Mouse (Mus musculus): Measurements from ENCODE around the gene Ugt1a2. TPM values are rescaled to one million over a fixed set of nuclear protein-coding genes. Genes with fewer than 3 reads are reported as not detected.
"Not testable (repeated sequence)": the region's sequence is repeated elsewhere in the genome, so short reads cannot be mapped to it uniquely, and the experiment has no call there.

The Ugt1a2 gene
- polyA plus RNA-seq (2015; fragmentation: Nextera tagmentation; extraction: Ambion mirVana): 0.25 and 0.43 TPM in 2 replicates

GRCm38 (mm10) chr1:88200456-88200855 lies at the start of gene Ugt1a2:
TSS of gene Ugt1a2 (plus strand) at chr1:88200601.
- Histone ChIP-seq H3K4me3 (replicated peaks; ENCODE audit: low read length) (no peak within 1 kb of the TSS), H3K36me3 (ENCODE audit: control insufficient read depth, insufficient read depth, low read length) (no peaks in the 10 kb centered on the region), H3K4me2 (ENCODE audit: low read depth, low read length) (no peak within 1 kb of the TSS), H3K9me3 (replicated peaks; ENCODE audit: control insufficient read depth, low read length) (no peaks in the 10 kb centered on the region), H3K9ac (ENCODE audit: low read length) (no peak within 1 kb of the TSS), H3K4me1 (ENCODE audit: control insufficient read depth, insufficient read depth, low read length) (peaks cover 6% of the 10 kb centered on the region; the same call in 1 of the 2 replicates), H3K27me3 (ENCODE audit: control insufficient read depth, insufficient read depth, low read length) (no peaks in the 10 kb centered on the region), H3K27ac (ENCODE audit: low read length) (no peak within 1 kb of the TSS)
- ATAC-seq (ENCODE audit: insufficient read depth, low FRiP score): no peak
- 73% methylated on average over 7 of the region's 7 CpGs for WGBS

DNA sequence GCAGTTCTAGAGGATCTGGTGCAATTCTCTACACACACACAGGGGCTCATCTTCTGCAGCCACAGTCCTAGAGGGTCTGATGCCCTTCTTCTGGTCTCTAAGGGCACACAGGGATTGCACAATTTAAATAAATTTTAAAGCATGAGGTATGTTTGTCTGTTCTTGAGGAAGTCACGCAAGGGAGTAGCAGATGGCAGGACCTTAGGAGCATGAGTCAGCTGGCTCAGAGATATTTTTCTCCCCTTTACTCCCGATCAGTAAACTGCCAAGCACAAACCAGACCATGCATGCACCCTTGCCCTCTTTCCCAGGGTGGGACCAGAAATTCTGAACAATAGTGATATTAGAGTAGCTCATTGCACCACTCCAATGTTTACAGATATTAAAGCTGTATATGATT lies 42.0 kb upstream of the Ugt1a2 start:
- H3K36me3 ChIP-seq (ENCODE audit: control insufficient read depth, insufficient read depth, low read length): no peaks in the 10 kb centered on the region
- no peak overlapping the region for H3K27ac ChIP-seq (ENCODE audit: low read length)
- H3K4me2 ChIP-seq (ENCODE audit: low read depth, low read length): no peak overlapping the region
- ATAC-seq (ENCODE audit: insufficient read depth, low FRiP score): no peak
- no peaks in the 10 kb centered on the region for H3K27me3 ChIP-seq (ENCODE audit: control insufficient read depth, insufficient read depth, low read length)
- H3K9ac ChIP-seq (ENCODE audit: low read length): no peak overlapping the region
- no peak overlapping the region for H3K4me3 ChIP-seq (replicated peaks; ENCODE audit: low read length)
- H3K9me3 ChIP-seq (replicated peaks; ENCODE audit: control insufficient read depth, low read length): no peaks in the 10 kb centered on the region
- no peaks in the 10 kb centered on the region for H3K4me1 ChIP-seq (ENCODE audit: control insufficient read depth, insufficient read depth, low read length)
- WGBS: 51% methylated on average over 2 of the region's 2 CpGs

GRCm38 (mm10) chr1:88165711-88166110 lies 34.7 kb upstream of the Ugt1a2 start, which contains the start of gene Ugt1a5:
TSS of gene Ugt1a5 (plus strand) at chr1:88166012.
- Histone ChIP-seq H3K4me3 (replicated peaks; ENCODE audit: low read length) (no peak within 1 kb of the TSS), H3K27ac (ENCODE audit: low read length) (no peak within 1 kb of the TSS), H3K4me2 (ENCODE audit: low read depth, low read length) (no peak within 1 kb of the TSS), H3K9ac (ENCODE audit: low read length) (no peak within 1 kb of the TSS), H3K9me3 (replicated peaks; ENCODE audit: control insufficient read depth, low read length) (no peaks in the 10 kb centered on the region; the same call in 1 of the 2 replicates), H3K27me3 (ENCODE audit: control insufficient read depth, insufficient read depth, low read length) (no peaks in the 10 kb centered on the region), H3K4me1 (ENCODE audit: control insufficient read depth, insufficient read depth, low read length) (no peaks in the 10 kb centered on the region), H3K36me3 (ENCODE audit: control insufficient read depth, insufficient read depth, low read length) (no peaks in the 10 kb centered on the region)
- WGBS: 75% methylated on average over 5 of the region's 5 CpGs
- no peak for ATAC-seq (ENCODE audit: insufficient read depth, low FRiP score)

DNA sequence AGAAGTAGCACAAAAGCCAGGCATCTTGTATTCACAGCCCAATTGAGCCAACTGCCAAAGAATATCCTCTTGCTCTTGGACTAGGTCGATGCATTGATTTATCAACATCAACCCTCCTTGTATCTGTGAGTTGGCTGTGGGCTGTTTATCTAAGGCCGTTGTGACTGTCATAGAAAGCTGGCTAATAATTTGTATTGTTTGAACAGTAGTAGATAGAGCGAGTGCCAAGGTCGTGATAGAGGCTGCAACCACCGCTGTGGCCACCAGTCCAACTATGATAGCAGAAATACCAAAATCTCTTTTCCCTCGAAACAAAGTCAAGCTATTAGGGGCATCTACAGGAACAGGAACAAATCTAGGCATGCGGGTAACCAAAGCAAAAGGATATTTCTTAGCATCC lies 28.2 kb upstream of the Ugt1a2 start:
- H3K9ac ChIP-seq (ENCODE audit: low read length); H3K27ac ChIP-seq (ENCODE audit: low read length); H3K36me3 ChIP-seq (ENCODE audit: control insufficient read depth, insufficient read depth, low read length); H3K4me2 ChIP-seq (ENCODE audit: low read depth, low read length); H3K27me3 ChIP-seq (ENCODE audit: control insufficient read depth, insufficient read depth, low read length); ATAC-seq (ENCODE audit: insufficient read depth, low FRiP score); H3K4me3 ChIP-seq (replicated peaks; ENCODE audit: low read length); H3K9me3 ChIP-seq (replicated peaks; ENCODE audit: control insufficient read depth, low read length); H3K4me1 ChIP-seq (ENCODE audit: control insufficient read depth, insufficient read depth, low read length): not testable (repeated sequence)
- 79% methylated on average over 5 of the region's 7 CpGs for WGBS

GRCm38 (mm10) chr1:88179657-88180056 lies 20.7 kb upstream of the Ugt1a2 start:
- Histone ChIP-seq H3K9me3 (replicated peaks; ENCODE audit: control insufficient read depth, low read length) (peaks cover 11% of the 10 kb centered on the region; the same call in 1 of the 2 replicates), H3K4me2 (ENCODE audit: low read depth, low read length) (no peak overlapping the region), H3K9ac (ENCODE audit: low read length) (no peak overlapping the region), H3K4me1 (ENCODE audit: control insufficient read depth, insufficient read depth, low read length) (no peaks in the 10 kb centered on the region), H3K27me3 (ENCODE audit: control insufficient read depth, insufficient read depth, low read length) (no peaks in the 10 kb centered on the region), H3K4me3 (replicated peaks; ENCODE audit: low read length) (no peak overlapping the region), H3K27ac (ENCODE audit: low read length) (no peak overlapping the region), H3K36me3 (ENCODE audit: control insufficient read depth, insufficient read depth, low read length) (0 out of 2 replicates have a peak, but pooled peaks cover 5% of the 10 kb centered on the region)
- ATAC-seq (ENCODE audit: insufficient read depth, low FRiP score): no peak
- WGBS: 71% methylated on average over 1 of the region's 1 CpGs

DNA sequence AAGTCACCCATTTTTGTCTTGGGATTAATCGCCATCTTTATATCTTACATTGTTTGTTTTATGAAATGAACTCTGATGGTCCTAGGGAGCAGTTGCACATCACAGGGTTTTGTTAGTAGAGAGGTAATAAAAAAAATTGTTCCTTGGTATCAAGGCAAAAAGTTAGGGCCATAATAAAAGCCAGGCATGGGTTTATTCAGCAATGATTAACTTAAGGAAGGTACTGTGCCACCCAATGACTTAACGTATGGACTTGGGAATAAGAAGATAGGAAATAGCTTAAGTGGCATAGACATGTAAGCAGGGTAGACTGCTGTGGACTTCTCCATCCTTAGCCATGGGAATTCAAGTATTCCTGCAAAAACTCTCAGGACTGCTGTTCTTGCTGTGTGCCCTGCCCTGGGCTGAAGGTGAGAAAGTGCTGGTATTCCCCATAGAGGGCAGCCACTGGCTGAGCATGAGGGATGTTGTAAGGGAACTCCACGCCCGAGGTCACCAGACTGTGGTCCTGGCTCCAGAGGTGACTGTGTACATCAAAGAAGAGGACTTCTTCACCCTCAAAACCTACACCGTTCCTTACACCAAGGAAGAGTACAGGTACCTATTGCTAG lies 14.0 kb upstream of the Ugt1a2 start:
- Histone ChIP-seq H3K27ac (ENCODE audit: low read length) (no peak overlapping the region), H3K9me3 (replicated peaks; ENCODE audit: control insufficient read depth, low read length) (no peaks in the 10 kb centered on the region; the same call in 1 of the 2 replicates), H3K9ac (ENCODE audit: low read length) (no peak overlapping the region), H3K4me1 (ENCODE audit: control insufficient read depth, insufficient read depth, low read length) (no peaks in the 10 kb centered on the region), H3K4me2 (ENCODE audit: low read depth, low read length) (no peak overlapping the region), H3K36me3 (ENCODE audit: control insufficient read depth, insufficient read depth, low read length) (no peaks in the 10 kb centered on the region), H3K4me3 (replicated peaks; ENCODE audit: low read length) (no peak overlapping the region), H3K27me3 (ENCODE audit: control insufficient read depth, insufficient read depth, low read length) (no peaks in the 10 kb centered on the region)
- WGBS: 84% methylated on average over 5 of the region's 5 CpGs
- no peak for ATAC-seq (ENCODE audit: insufficient read depth, low FRiP score)

DNA sequence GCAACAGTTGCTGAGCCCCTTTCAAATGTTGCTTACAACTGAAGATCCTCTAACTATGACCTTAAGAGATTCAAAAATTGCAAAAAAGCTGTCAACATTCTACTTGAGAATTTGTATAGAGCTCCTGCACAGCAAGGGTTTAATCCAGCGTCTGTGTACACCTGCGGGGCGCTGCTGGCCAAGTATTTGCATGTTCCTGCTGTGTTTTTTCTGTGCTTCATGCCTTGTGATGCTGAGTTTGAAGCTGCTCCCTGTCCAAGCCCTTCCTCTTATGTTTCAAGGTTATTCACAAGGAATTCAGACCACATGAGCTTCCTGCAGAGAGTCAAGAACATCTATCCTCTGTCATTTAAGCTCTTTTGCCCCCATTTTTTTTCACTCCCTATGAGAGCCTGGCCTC lies 8.3 kb upstream of the Ugt1a2 start:
- no peak for ATAC-seq (ENCODE audit: insufficient read depth, low FRiP score)
- Histone ChIP-seq H3K27ac (ENCODE audit: low read length) (no peak overlapping the region), H3K9me3 (replicated peaks; ENCODE audit: control insufficient read depth, low read length) (no peaks in the 10 kb centered on the region; the same call in 1 of the 2 replicates), H3K4me1 (ENCODE audit: control insufficient read depth, insufficient read depth, low read length) (no peaks in the 10 kb centered on the region), H3K9ac (ENCODE audit: low read length) (no peak overlapping the region), H3K4me2 (ENCODE audit: low read depth, low read length) (no peak overlapping the region), H3K4me3 (replicated peaks; ENCODE audit: low read length) (no peak overlapping the region), H3K36me3 (ENCODE audit: control insufficient read depth, insufficient read depth, low read length) (no peaks in the 10 kb centered on the region), H3K27me3 (ENCODE audit: control insufficient read depth, insufficient read depth, low read length) (no peaks in the 10 kb centered on the region)
- WGBS: 74% methylated on average over 3 of the region's 3 CpGs

DNA sequence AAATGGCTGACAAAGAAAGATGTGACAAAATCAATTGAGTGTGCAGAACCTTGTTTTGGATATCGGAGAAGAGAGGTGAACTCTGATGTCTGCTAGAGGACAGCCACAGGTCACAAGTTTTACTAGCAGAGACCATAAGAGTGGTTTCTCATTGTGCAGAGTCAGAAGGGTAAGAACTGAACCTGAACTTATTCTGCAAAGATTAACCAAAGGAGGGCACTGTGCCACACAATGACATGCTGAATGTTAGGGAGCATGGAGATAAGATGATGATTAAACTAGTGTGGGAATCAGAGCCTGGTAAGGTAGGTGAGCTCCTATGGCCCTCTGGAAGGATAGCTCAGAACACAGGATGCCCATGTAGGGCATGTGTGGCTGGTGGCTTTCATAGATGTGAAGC lies 4.7 kb upstream of the Ugt1a2 start:
- Histone ChIP-seq H3K36me3 (ENCODE audit: control insufficient read depth, insufficient read depth, low read length) (no peaks in the 10 kb centered on the region), H3K27me3 (ENCODE audit: control insufficient read depth, insufficient read depth, low read length) (no peaks in the 10 kb centered on the region), H3K9ac (ENCODE audit: low read length) (no peak overlapping the region), H3K4me3 (replicated peaks; ENCODE audit: low read length) (no peak overlapping the region), H3K4me1 (ENCODE audit: control insufficient read depth, insufficient read depth, low read length) (no peaks in the 10 kb centered on the region), H3K27ac (ENCODE audit: low read length) (no peak overlapping the region), H3K9me3 (replicated peaks; ENCODE audit: control insufficient read depth, low read length) (no peaks in the 10 kb centered on the region), H3K4me2 (ENCODE audit: low read depth, low read length) (no peak overlapping the region)
- ATAC-seq (ENCODE audit: insufficient read depth, low FRiP score): no peak
- WGBS: 97% methylated on average over 1 of the region's 1 CpGs

- 71% methylated on average over 3 of the region's 3 CpGs for WGBS
- Histone ChIP-seq H3K27ac (ENCODE audit: low read length) (no peak overlapping the region), H3K9ac (ENCODE audit: low read length) (no peak overlapping the region), H3K4me2 (ENCODE audit: low read depth, low read length) (no peak overlapping the region), H3K9me3 (replicated peaks; ENCODE audit: control insufficient read depth, low read length) (no peaks in the 10 kb centered on the region), H3K36me3 (ENCODE audit: control insufficient read depth, insufficient read depth, low read length) (no peaks in the 10 kb centered on the region), H3K4me1 (ENCODE audit: control insufficient read depth, insufficient read depth, low read length) (no peaks in the 10 kb centered on the region), H3K4me3 (replicated peaks; ENCODE audit: low read length) (no peak overlapping the region), H3K27me3 (ENCODE audit: control insufficient read depth, insufficient read depth, low read length) (no peaks in the 10 kb centered on the region)
- ATAC-seq (ENCODE audit: insufficient read depth, low FRiP score): no peak
Measured at GRCm38 (mm10) chr1:88197443-88197842, 3.0 kb upstream of the Ugt1a2 start.
